Mouse (Mus musculus): ENCODE data around the gene Vps26c.
A peak's percentile ranks its signal among the peaks of the same experiment; 100 is the strongest.
"Not testable (repeated sequence)": the region's sequence is repeated elsewhere in the genome, so short reads cannot be mapped to it uniquely, and the experiment has no call there.

Vps26c gene

GRCm38 (mm10) chr16:94545781-94546562, 19.3 kb upstream of the Vps26c start:
- no peak for DNase-seq

- no peak for DNase-seq
These were observed 18.0 kb upstream of the Vps26c start for GRCm38 (mm10) chr16:94544540-94545105.

DNA sequence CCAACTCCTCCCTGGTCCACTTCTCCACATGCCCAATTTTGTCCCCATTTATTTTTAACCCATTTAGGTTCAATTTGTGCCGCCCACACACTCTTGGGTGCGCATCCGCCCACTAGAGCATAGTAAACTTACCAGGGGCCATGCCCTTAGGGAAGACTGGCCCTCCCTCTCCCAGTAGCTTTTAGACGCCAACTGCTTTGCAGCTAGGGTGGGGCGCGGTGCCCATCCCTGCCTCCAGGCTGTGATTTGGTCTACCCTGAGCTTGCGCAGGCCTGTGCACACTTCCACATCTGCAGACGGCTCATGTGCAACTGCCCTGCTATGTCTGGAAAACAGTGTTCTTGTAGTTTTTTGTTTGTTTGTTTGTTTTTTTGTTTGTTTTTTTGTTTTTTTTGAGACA, 16.3 kb upstream of the Vps26c start:
- DNase-seq = no peak

DNA sequence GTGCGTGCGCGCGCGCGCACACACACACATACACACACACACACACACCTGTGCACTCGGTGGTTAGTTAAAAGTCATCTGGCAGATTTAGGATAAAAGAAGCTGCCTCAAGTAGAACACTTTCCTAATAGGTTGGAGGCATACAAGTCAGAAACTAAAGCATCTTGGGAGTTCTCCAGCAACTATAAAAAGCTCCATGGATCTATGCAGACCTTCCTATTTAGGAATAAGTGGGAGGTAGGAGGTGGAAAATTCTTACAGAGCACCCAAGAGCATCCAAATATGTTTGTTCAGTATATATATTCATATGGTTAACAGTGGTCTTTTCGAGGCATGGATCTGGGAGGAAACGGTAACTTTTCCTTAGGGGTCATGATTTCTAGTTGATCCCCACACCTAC, 13.5 kb upstream of the Vps26c start:
- no peak for DNase-seq

- DNase-seq = no peak
These were observed 10.5 kb upstream of the Vps26c start for GRCm38 (mm10) chr16:94537159-94537527.

DNA sequence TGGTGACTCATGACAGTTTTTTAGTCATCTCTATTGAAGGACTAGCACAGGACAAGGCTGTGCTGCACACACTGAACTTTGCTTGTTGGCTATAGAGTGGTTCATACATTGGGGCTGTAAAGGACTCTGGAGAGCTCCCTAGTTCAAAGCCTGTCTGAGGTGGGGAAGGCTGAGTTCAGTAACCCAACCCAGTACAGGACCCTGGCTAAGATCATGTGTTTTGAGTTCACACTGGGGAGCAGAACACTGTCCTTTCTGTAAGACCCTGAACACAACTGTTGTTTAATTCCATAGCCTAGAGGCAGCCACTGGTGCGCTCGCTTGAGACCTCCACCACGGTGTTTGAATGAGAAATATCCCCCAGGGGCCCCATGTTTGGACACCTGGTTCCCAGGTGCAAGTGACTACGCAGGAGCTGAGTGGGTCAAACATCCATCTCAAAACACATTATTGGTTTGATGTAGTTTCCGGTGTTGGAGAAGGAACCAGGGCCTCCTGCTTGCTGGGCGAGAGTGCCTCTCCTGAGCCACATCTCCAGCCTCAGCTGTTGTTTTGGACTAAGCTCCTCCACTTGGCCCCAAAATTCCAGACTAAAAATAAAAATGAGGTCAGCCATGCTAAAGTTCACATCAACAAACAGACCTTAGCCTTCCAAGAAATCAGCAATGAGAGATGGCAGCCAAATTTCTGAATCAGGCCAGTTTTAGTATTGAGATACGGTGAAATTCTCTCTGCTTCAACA, 10.0 kb upstream of the Vps26c start:
- DNase-seq = no peak

GRCm38 (mm10) chr16:94535716-94536115, 9.1 kb upstream of the Vps26c start:
- DNase-seq = no peak

DNA sequence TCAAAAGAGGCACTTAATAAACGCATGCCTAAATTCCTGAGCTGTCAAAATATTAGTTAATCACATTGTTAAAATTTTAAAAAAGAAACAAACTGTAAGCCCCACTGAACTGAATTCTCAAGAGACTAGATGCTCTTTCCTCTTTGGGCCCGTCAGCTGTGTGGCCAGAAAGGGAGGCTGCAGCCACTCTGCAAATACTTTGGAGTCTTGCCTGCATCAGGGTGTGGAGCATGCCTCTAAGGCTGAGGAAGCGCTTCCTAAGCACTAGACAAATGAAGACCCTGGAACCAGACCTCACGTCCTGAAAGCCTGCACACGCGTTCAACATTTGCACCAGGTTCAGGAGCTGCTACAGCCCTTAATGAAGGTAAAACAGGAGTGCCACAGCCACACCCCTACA, 7.0 kb upstream of the Vps26c start:
- no peak for DNase-seq

GRCm38 (mm10) chr16:94531268-94531667, 4.6 kb upstream of the Vps26c start:
- no peak for DNase-seq

DNA sequence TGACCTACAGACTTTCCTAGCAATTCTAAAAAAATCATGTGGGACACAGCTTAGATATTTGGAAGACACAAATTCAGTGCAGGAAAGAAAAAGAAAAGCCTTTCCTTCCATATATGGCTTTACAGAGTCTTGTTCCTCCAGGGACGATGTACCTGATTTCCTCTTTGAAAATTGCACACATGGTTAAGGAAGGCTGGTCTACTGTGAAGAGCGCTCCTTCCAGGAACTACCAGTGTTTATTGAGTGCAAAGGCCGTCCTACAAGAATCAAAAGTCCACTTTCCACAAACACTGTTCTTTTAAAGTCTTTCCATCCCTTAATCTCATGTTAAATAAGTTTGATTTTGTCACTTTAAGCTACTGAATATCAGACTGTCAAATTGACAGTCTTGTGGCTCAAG, 916 bp upstream of the Vps26c start:
- DNase-seq = no peak

GRCm38 (mm10) chr16:94527152-94527534, 513 bp upstream of the Vps26c start:
- no peak for DNase-seq

GRCm38 (mm10) chr16:94525955-94526343, 681 bp downstream of the Vps26c start:
- DNase-seq = no peak

GRCm38 (mm10) chr16:94524691-94525090, 1.9 kb downstream of the Vps26c start:
- DNase-seq = no peak

- DNase-seq = no peak
These were observed 2.8 kb downstream of the Vps26c start for GRCm38 (mm10) chr16:94523594-94524377.

DNA sequence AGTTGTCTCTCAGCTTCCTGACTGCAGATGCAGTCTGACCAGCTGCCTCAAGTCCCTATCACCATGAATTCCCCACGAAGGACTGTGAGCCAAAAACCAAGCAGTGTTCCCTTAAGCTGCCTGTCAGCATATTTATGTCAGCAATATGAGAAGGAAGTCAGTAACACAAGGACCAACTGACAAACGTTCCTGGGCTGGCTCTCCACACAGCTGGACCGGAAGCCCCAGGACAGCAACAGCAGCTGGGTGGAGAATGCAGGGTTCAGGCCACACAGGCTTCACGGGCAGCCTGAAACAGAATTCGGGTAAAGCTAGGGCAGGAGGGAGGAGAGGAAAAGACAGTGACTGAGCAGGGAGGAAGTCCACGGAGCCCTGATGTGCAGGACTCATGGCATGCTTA, 7.6 kb downstream of the Vps26c start:
- DNase-seq = peak; percentile 25

DNA sequence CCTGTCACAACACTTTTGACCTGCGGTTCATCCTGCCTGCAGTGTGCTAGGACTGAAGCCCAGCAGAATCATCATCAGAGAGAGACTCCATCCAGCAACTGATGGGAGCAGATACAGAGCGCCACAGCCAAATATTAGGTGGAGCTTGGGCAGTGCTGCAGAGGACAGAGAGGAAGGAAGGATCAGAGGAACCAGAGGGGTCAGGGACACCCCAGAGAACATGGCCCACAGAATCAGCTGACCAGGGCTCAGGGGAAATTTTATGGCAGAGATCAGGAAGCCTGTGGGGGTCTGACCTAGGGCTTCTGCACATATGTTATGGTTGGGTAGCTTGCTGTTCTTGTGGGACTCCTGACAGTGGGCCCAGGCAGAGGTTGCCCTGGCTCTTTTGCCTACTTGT, 9.0 kb downstream of the Vps26c start:
- DNase-seq = no peak

DNA sequence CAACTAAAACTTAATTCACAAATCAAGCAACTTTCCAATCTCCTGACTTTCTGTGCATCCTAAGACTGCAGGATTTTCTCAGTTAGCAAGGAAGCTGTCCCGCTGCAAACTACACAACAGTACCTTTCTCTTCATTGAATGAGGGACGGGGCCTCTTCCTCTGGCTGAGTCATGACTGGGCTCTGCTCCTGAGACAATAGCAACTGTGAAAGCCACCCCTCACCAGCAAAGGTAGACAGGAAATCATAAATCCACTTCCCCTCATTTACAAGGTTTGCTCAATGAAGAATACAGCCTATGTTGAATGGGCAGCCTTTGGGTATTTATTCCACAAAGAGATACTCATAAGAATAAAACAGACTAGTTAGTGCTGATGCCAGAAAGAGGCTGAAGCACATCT, 16.6 kb downstream of the Vps26c start:
- DNase-seq = peak; percentile 28

GRCm38 (mm10) chr16:94508769-94509168, 17.9 kb downstream of the Vps26c start:
- no peak for DNase-seq

- no peak for DNase-seq
These were observed 19.6 kb downstream of the Vps26c start for GRCm38 (mm10) chr16:94507071-94507470.

- no peak for DNase-seq
These were observed 22.4 kb downstream of the Vps26c start for GRCm38 (mm10) chr16:94504192-94504591.

GRCm38 (mm10) chr16:94497911-94498310, 28.7 kb downstream of the Vps26c start:
- DNase-seq = no peak

GRCm38 (mm10) chr16:94497176-94497575, 29.5 kb downstream of the Vps26c start:
- not testable (repeated sequence) for DNase-seq

DNA sequence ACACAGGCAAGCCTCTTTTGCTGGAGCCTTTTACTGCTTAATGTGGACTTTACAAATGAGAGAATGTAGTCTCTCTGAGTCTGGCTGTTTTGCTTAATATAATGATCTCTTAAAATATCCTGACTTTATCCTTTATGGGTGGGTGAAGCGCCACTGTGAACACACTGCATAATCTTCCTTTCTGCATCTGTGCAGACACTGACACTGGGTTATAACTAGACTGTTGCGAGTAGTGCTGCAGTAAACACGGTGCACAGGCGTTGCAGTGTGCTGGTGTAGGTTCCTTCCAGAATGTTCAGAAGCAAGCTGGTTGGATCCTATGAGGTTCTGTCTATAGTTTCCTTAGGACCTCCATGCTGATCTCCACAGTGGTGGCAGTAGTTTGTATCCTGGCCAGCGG, 37.3 kb downstream of the Vps26c start:
- DNase-seq = no peak
